Mouse (Mus musculus): ENCODE measurements around the gene Fam213a.

Fam213a gene

GRCm38 (mm10) chr14:40962365-40963290 lies 51.0 kb downstream of the Fam213a start:
- DNase-seq (ENCODE audit: low spot score in 2 of 2): no peak

GRCm38 (mm10) chr14:40960237-40960636 lies 53.4 kb downstream of the Fam213a start:
- DNase-seq (ENCODE audit: low spot score in 2 of 2): no peak

DNA sequence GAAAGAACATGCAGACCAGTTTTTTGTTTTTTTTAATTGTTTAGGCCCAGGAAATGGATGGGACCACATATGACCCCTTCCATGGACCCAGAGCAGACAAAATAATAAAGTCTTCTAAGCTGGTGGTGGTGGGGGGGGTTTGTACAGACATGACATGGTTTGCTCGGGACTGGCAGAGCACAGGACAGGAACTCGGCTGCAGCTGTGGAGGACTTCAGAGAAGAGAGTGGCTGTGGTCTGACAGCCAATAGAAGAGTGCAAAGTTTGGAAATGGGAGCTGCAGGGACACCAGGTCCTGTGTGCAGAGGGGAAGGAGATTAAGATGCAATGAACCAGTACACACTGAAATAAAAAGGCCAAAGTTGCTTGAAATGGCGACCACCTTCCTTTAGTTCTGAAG lies 54.0 kb downstream of the Fam213a start:
- no peak for DNase-seq (ENCODE audit: low spot score in 2 of 2)

- DNase-seq (ENCODE audit: low spot score in 2 of 2): no peak
Observed at GRCm38 (mm10) chr14:40958986-40959381, 54.6 kb downstream of the Fam213a start.

GRCm38 (mm10) chr14:40958083-40958985 lies 55.3 kb downstream of the Fam213a start:
- no peak for DNase-seq (ENCODE audit: low spot score in 2 of 2)

DNA sequence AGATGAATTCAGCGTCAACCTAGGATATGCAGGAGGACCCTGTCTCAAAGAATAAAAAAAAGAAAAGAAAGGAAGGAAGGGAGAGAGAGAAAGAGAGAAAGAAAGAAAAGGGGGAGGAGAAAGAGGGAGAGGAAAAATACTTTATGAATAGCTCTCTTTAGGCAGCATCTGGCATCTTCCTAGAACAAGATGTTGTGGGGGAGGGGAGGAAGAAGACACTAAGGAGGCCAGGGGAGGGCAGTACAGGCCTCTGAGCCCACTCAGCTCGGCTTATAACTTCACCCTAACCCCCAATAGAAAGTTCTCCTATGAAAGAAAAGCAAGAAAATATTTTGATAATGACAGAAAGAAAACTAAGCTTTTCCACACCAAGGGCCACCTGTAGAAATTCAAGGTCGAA lies 56.0 kb downstream of the Fam213a start:
- DNase-seq (ENCODE audit: low spot score in 2 of 2): no peak

DNA sequence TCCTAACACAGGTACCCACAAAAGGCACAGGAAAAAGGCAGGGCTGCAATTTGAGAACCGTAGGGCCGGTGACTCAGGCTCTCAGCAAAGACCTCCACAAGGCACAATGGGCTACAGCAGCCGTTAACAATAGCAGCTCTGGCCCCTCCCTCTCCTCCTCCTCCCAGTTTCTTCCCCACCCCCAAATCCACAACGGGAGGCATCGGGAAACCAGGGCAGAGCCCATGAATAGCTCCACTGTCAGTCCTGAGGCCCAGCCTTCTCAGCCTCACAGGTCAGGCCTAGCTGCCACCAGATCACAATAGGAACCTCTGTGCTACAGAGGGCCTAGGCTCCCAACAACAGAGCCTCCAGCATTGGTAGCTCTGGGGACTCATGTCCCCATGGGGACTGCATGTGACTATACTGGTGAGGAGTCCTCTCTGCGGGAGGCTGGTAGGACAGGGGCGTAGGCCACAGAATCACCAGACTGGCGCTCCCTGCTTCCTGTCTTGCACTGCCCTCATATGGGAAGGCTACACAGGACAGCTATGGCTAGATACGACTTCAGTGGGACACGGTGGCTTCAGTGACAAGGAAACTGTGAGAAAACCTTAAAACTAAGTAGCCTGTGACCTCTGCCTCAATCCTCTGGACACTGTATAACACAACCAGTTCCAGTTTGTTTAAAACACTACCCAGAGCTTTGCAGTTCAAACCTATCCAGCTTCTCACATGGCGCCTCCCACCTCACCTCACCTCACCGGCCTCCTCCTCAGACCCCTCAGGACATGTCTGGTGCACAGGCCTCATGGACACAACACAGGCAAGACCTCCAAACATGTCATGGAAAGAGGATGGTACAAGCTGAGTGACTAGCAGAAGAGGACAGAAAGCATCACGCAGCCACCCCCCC lies 57.1 kb downstream of the Fam213a start:
- DNase-seq (ENCODE audit: low spot score in 2 of 2): peak in 1 of 2 experiments; percentile 28

GRCm38 (mm10) chr14:40955596-40956251 lies 57.9 kb downstream of the Fam213a start:
- DNase-seq (ENCODE audit: low spot score in 2 of 2): peak; percentile 41 to 77

GRCm38 (mm10) chr14:40955146-40955545 lies 58.4 kb downstream of the Fam213a start:
- no peak for DNase-seq (ENCODE audit: low spot score in 2 of 2)

GRCm38 (mm10) chr14:40953381-40953780 lies 60.2 kb downstream of the Fam213a start:
- no peak for DNase-seq (ENCODE audit: low spot score in 2 of 2)

DNA sequence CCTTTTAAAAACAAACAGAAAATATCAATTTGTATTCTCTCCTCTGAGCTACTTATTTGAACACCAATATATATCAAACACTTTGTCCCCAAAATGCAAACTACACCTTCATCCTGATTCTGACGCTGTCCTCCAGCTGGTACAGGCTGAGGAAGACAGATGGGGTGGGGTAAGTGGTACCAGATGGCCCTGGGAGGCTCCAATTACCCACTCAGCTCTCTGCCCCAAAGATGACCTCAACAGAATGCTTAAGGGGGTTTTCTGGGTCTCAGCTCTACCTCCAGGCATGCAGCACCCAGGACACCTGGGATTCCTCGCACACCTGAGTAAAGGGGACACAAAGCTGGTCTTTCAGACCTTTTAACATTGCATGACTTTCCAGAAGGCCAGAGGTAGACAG lies 60.9 kb downstream of the Fam213a start:
- DNase-seq (ENCODE audit: low spot score in 2 of 2): no peak

- DNase-seq (ENCODE audit: low spot score in 2 of 2): no peak
Observed at GRCm38 (mm10) chr14:40952301-40952700, 61.3 kb downstream of the Fam213a start.

GRCm38 (mm10) chr14:40949730-40950614 lies 63.6 kb downstream of the Fam213a start:
- DNase-seq (ENCODE audit: low spot score in 2 of 2): no peak

GRCm38 (mm10) chr14:40949047-40949446 lies 64.5 kb downstream of the Fam213a start:
- no peak for DNase-seq (ENCODE audit: low spot score in 2 of 2)

DNA sequence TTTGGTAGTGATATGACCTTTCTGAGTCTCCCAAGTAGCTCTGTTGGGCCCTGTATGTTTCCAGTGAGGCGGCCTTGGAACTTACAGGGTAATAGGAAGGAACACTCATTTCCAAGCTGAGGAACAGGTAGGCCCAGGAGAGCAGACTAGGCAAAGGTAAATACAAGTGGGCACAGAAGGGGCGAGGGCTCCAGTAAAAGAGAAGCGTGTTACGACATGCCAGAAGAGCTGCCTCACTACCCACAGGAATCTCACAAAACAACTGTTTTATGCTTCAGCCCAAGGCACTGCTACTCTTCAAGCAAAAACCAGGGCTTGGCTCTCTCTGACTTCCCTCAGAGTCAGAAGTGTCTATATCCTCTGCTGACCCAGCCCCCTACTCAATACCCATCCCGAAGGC lies 65.1 kb downstream of the Fam213a start:
- DNase-seq (ENCODE audit: low spot score in 2 of 2): no peak

- DNase-seq (ENCODE audit: low spot score in 2 of 2): no peak
Observed at GRCm38 (mm10) chr14:40947431-40948394, 65.9 kb downstream of the Fam213a start.

DNA sequence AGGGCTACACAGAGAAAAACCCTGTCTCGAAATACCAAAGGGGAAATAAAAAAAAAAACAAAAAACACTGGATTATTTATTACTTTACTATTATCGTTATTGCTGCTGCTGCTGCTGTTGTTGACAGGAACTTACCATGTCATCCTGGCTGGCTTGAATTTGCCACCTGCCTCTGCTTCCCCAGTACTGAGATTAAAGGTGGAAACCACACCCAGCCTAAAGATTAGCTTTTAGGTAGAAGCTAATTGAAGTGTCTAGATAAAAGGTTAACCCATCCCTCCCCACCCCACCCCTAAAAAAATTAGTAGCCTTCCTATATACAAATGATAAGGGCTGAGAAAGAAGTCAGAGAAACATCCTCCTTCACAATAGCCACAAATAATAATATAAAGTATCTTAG lies 69.8 kb downstream of the Fam213a start:
- DNase-seq (ENCODE audit: low spot score in 2 of 2): no peak

Data from cerebellum, postnatal 4 days (tissue).